Mouse (Mus musculus) kidney, adult 9 months (tissue): ENCODE measurements around the gene Zfp598.
"Not testable (repeated sequence)": the region's sequence is repeated elsewhere in the genome, so short reads cannot be mapped to it uniquely, and the experiment has no call there.

Experiments used
- DNase-seq: peaks from one replicate; pipeline ENCODE4 v3.0.0; 2022

Gene Zfp598

GRCm38 (mm10) chr17:24647493-24647892 is 22.0 kb upstream of the Zfp598 start:
- DNase-seq = no peak

- DNase-seq = no peak
Measured at GRCm38 (mm10) chr17:24648731-24649377, 20.6 kb upstream of the Zfp598 start.

- peak; percentile 61 for DNase-seq
Measured at GRCm38 (mm10) chr17:24649581-24650069, 19.9 kb upstream of the Zfp598 start.

- peak; percentile 51 for DNase-seq
Measured at GRCm38 (mm10) chr17:24650070-24650616, 19.3 kb upstream of the Zfp598 start, which contains the start of gene Slc9a3r2. Gene Slc9a3r2 (minus strand): TSS chr17:24650327.

- DNase-seq = no peak
Measured at GRCm38 (mm10) chr17:24650766-24651165, 18.7 kb upstream of the Zfp598 start.

- no peak for DNase-seq
Measured at GRCm38 (mm10) chr17:24651835-24652234, 17.7 kb upstream of the Zfp598 start.

GRCm38 (mm10) chr17:24653967-24654710 is 15.3 kb upstream of the Zfp598 start:
- DNase-seq = peak; percentile 73

GRCm38 (mm10) chr17:24654969-24655368 is 14.5 kb upstream of the Zfp598 start:
- DNase-seq = no peak

- DNase-seq = no peak
Measured at GRCm38 (mm10) chr17:24658017-24658758, 11.3 kb upstream of the Zfp598 start, which contains the start of gene Npw. Gene Npw (minus strand): TSS chr17:24658457.

GRCm38 (mm10) chr17:24667011-24667410 is 2.5 kb upstream of the Zfp598 start:
- not testable (repeated sequence) for DNase-seq

GRCm38 (mm10) chr17:24667416-24667815 is 2.1 kb upstream of the Zfp598 start:
- peak; percentile 85 for DNase-seq

- not testable (repeated sequence) for DNase-seq
Measured at GRCm38 (mm10) chr17:24669214-24669544, 308 bp upstream of the Zfp598 start.

GRCm38 (mm10) chr17:24670246-24670844 is 858 bp downstream of the Zfp598 start:
- no peak for DNase-seq

- DNase-seq = no peak
Measured at GRCm38 (mm10) chr17:24671346-24671745, 1.9 kb downstream of the Zfp598 start.

GRCm38 (mm10) chr17:24672141-24672540 is 2.7 kb downstream of the Zfp598 start:
- peak; percentile 70 for DNase-seq

- no peak for DNase-seq
Measured at GRCm38 (mm10) chr17:24674277-24674676, 4.8 kb downstream of the Zfp598 start.

GRCm38 (mm10) chr17:24676187-24676586 is 6.7 kb downstream of the Zfp598 start:
- DNase-seq = peak; percentile 78

- DNase-seq = no peak
Measured at GRCm38 (mm10) chr17:24676877-24677276, 7.4 kb downstream of the Zfp598 start.

- no peak for DNase-seq
Measured at GRCm38 (mm10) chr17:24677500-24678080, 8.1 kb downstream of the Zfp598 start.

- peak; percentile 66 for DNase-seq
Measured at GRCm38 (mm10) chr17:24686514-24686913, 17.0 kb downstream of the Zfp598 start.

- DNase-seq = peak; percentile 56
Measured at GRCm38 (mm10) chr17:24687146-24687595, 17.7 kb downstream of the Zfp598 start.

- no peak for DNase-seq
Measured at GRCm38 (mm10) chr17:24687599-24687998, 18.1 kb downstream of the Zfp598 start.
